ENCODE assay signal across 16 mouse cellular contexts in genomic region chr19:21862289-21862990, GRCm38 (mm10).
DNase-seq lines count a peak whose midpoint lies in the region; ATAC-seq lines count a peak whose summit lies in the region.
"Had no signal": no experiment of that assay in that cellular context is flagged by ENCODE, and none has a peak within 500 bp of the region (broad histone marks: within the 10 kb centered on the region; RNA-seq: fewer than 3 reads in every experiment).

No protein-coding gene starts in this region.

- ATAC-seq in heart, embryonic 13.5 days (ENCODE audit: extremely low read depth, insufficient number of reproducible peaks, low FRiP score, low TSS enrichment), result no peak
- ATAC-seq in megakaryocyte progenitor cell, adult 5-6 weeks (replicated peaks; ENCODE audit: poor library complexity), result peak; percentile 76
- no peak for ATAC-seq in intestine, embryonic 15.5 days
- ATAC-seq: forebrain, postnatal 0 days had no signal

- 79% methylated on average over 5 of the region's 5 CpGs for WGBS in heart, embryonic 13.5 days
- WGBS in intestine, embryonic 15.5 days, result 87% methylated on average over 5 of the region's 5 CpGs

- H3K9me3 ChIP-seq in heart, embryonic 13.5 days, result no peaks in the 10 kb centered on the region
- no peaks in the 10 kb centered on the region for H3K9me3 ChIP-seq in intestine, embryonic 15.5 days
- H3K9me3 ChIP-seq: limb, embryonic 15.5 days; neural tube, embryonic 15.5 days had no signal

- no peak overlapping the region for H3K9ac ChIP-seq in heart, embryonic 13.5 days
- no peak overlapping the region for H3K9ac ChIP-seq in intestine, embryonic 15.5 days
- H3K9ac ChIP-seq: forebrain, postnatal 0 days; limb, embryonic 15.5 days; neural tube, embryonic 15.5 days had no signal

- H3K4me3 ChIP-seq in heart, embryonic 13.5 days, result no peak overlapping the region
- no peak overlapping the region for H3K4me3 ChIP-seq in intestine, embryonic 15.5 days (replicated peaks)
- H3K4me3 ChIP-seq: left cerebral cortex, adult 2 months; limb, embryonic 15.5 days; neural tube, embryonic 15.5 days had no signal

- H3K4me1 ChIP-seq in heart, embryonic 13.5 days, result peaks cover 35% of the 10 kb centered on the region
- H3K4me1 ChIP-seq in intestine, embryonic 15.5 days (replicated peaks), result no peaks in the 10 kb centered on the region
- H3K4me1 ChIP-seq: neural tube, embryonic 15.5 days had no signal

- no peak for DNase-seq in heart, adult 8-10 months (ENCODE audit: low spot score)
- DNase-seq in 416B (ENCODE audit: low read depth), result peak; percentile 80
- DNase-seq in ZHBTc4 (ENCODE audit: low read depth, low spot score), result peak; percentile 22
- no peak for DNase-seq in cerebellum, adult 18-20 months
- no peak for DNase-seq in adrenal gland, postnatal 36 days
- DNase-seq: cerebellum, adult 11 months; forebrain, postnatal 0 days; lung, adult 2 months; right cerebral cortex, adult 18-20 months had no signal

- 0 out of 2 replicates have a peak overlapping the region, but pooled peaks have one; percentile 13 for H3K27ac ChIP-seq in heart, embryonic 13.5 days (replicated peaks)
- no peak overlapping the region for H3K27ac ChIP-seq in intestine, embryonic 15.5 days
- H3K27ac ChIP-seq: left cerebral cortex, adult 2 months; limb, embryonic 15.5 days; neural tube, embryonic 15.5 days had no signal

- no peak overlapping the region for H3K4me2 ChIP-seq in heart, embryonic 13.5 days
- no peak overlapping the region for H3K4me2 ChIP-seq in intestine, embryonic 15.5 days (replicated peaks)
- H3K4me2 ChIP-seq: heart, embryonic 11.5 days; limb, embryonic 15.5 days; neural tube, embryonic 15.5 days had no signal

- H3K27me3 ChIP-seq in heart, embryonic 13.5 days (replicated peaks), result no peaks in the 10 kb centered on the region
- H3K27me3 ChIP-seq in intestine, embryonic 15.5 days (replicated peaks), result no peaks in the 10 kb centered on the region
- H3K27me3 ChIP-seq: limb, embryonic 15.5 days; neural tube, embryonic 15.5 days had no signal

- peaks cover 22% of the 10 kb centered on the region for H3K36me3 ChIP-seq in heart, embryonic 13.5 days
- H3K36me3 ChIP-seq in intestine, embryonic 15.5 days, result no peaks in the 10 kb centered on the region

Comparison
In these comparisons a context has a peak if more than half of its experiments do, and no peak if none do; other contexts are left out.
1. DNase-seq: peak in 416B (single experiment) and ZHBTc4 (single experiment); none in heart, adult 8-10 months (single experiment), cerebellum, adult 18-20 months (0 of 2) and adrenal gland, postnatal 36 days (0 of 2).